Mouse (Mus musculus): ENCODE data around the gene Tulp2.
"Not testable (repeated sequence)": the region's sequence is repeated elsewhere in the genome, so short reads cannot be mapped to it uniquely, and the experiment has no call there.

GRCm38 (mm10) chr7:45484985-45485384, 3.3 kb downstream of the Tulp2 start:
- not testable (repeated sequence) for TF ChIP-seq CTCF (IDR thresholded peaks at IDR 0.05 in 2 of 3, conservative IDR thresholded peaks at IDR 0.05 in 1 of 3; ENCODE audit: control insufficient read depth in 1 of 3, insufficient read depth in 1 of 3, low read depth in 2 of 3, low read length in 3 of 3, poor library complexity in 1 of 3, severe bottlenecking in 1 of 3); KAT2A (conservative IDR thresholded peaks at IDR 0.05; ENCODE audit: low read depth, low read length); RCOR1 (IDR thresholded peaks at IDR 0.05; ENCODE audit: low read depth, low read length); POLR2A (IDR thresholded peaks at IDR 0.05; ENCODE audit: control insufficient read depth in 1 of 2, insufficient read depth in 1 of 2, low read depth in 1 of 2, low read length in 2 of 2, poor library complexity in 1 of 2); CHD1 (IDR thresholded peaks at IDR 0.05; ENCODE audit: low read depth, low read length)

Measured in MEL (cell line).